8 mouse cellular contexts compared by ENCODE assay signal in genomic region chr1:165840548-165841230, GRCm38 (mm10). TPM values are rescaled to one million over a fixed set of nuclear protein-coding genes. Genes with fewer than 3 reads are reported as not detected.
DNase-seq lines count a peak whose midpoint lies in the region; ATAC-seq and TF ChIP-seq lines count a peak whose summit lies in the region.

No protein-coding gene starts in this region.

- H3K4me1 ChIP-seq in heart, embryonic 13.5 days, result peaks cover 43% of the 10 kb centered on the region
- H3K4me1 ChIP-seq in ES-E14 (ENCODE audit: control insufficient read depth in 2 of 2, insufficient read depth in 2 of 2, low read length in 2 of 2, poor library complexity in 1 of 2), result peaks cover 0 to 5% of the 10 kb centered on the region in 2 experiments; a peak in 2 of 4 replicates
- H3K4me1 ChIP-seq in erythroblast, embryonic 14.5 days (ENCODE audit: control insufficient read depth), result peaks cover 20% of the 10 kb centered on the region
- peaks cover 81% of the 10 kb centered on the region for H3K4me1 ChIP-seq in limb, embryonic 10.5 days

- H3K4me2 ChIP-seq in heart, embryonic 13.5 days, result peak overlapping the region; percentile 87

- no peaks in the 10 kb centered on the region for H3K36me3 ChIP-seq in heart, embryonic 13.5 days
- H3K36me3 ChIP-seq in ES-E14 (ENCODE audit: control insufficient read depth, insufficient read depth, low read length, poor library complexity, severe bottlenecking), result no peaks in the 10 kb centered on the region
- no peaks in the 10 kb centered on the region for H3K36me3 ChIP-seq in erythroblast, embryonic 14.5 days (ENCODE audit: control insufficient read depth)
- H3K36me3 ChIP-seq in limb, embryonic 10.5 days, result no peaks in the 10 kb centered on the region

- 10% methylated on average over 31 of the region's 31 CpGs for WGBS in heart, embryonic 13.5 days
- WGBS in limb, embryonic 10.5 days, result 8% methylated on average over 31 of the region's 31 CpGs

- no peak overlapping the region for H3K27ac ChIP-seq in heart, embryonic 13.5 days (replicated peaks)
- no peak overlapping the region for H3K27ac ChIP-seq in ES-E14 (ENCODE audit: insufficient read depth, low read depth, low read length, poor library complexity, severe bottlenecking)
- H3K27ac ChIP-seq in limb, embryonic 10.5 days, result peak overlapping the region; percentile 87

- H3K27me3 ChIP-seq in heart, embryonic 13.5 days (replicated peaks), result peaks cover 86% of the 10 kb centered on the region
- peaks cover 73% of the 10 kb centered on the region for H3K27me3 ChIP-seq in erythroblast, embryonic 14.5 days (ENCODE audit: control insufficient read depth)
- H3K27me3 ChIP-seq in limb, embryonic 10.5 days (ENCODE audit: low read depth, poor library complexity, severe bottlenecking), result peaks cover 67% of the 10 kb centered on the region

- no peak for ATAC-seq in heart, embryonic 13.5 days (ENCODE audit: extremely low read depth, insufficient number of reproducible peaks, low FRiP score, low TSS enrichment)
- ATAC-seq in cerebellum, adult (ENCODE audit: insufficient number of reproducible peaks, low FRiP score, low TSS enrichment), result no peak

- no peak for DNase-seq in heart, adult 18-20 months
- no peak for DNase-seq in ES-E14 (ENCODE audit: low read depth, low spot score)
- DNase-seq in limb, embryonic 10.5 days (ENCODE audit: low spot score), result peak; percentile 72
- peak; percentile 82 to 87 for DNase-seq in natural killer cell, adult 2 months (ENCODE audit: low spot score in 2 of 2)
- DNase-seq in urinary bladder, postnatal 36 days (ENCODE audit: low spot score in 2 of 2), result no peak

- H3K4me3 ChIP-seq in heart, embryonic 13.5 days, result peak overlapping the region; percentile 56
- H3K4me3 ChIP-seq in ES-E14 (ENCODE audit: insufficient read depth in 1 of 2, low read depth in 1 of 2, low read length in 2 of 2, poor library complexity in 1 of 2, severe bottlenecking in 1 of 2), result peak overlapping the region; percentile 50 to 62
- H3K4me3 ChIP-seq in erythroblast, embryonic 14.5 days (replicated peaks), result peak overlapping the region; percentile 40
- H3K4me3 ChIP-seq in limb, embryonic 10.5 days, result peak overlapping the region; percentile 56

- H3K9me3 ChIP-seq in heart, embryonic 13.5 days, result no peaks in the 10 kb centered on the region
- no peaks in the 10 kb centered on the region for H3K9me3 ChIP-seq in ES-E14 (ENCODE audit: control insufficient read depth, insufficient read depth, low read depth, low read length)
- no peaks in the 10 kb centered on the region for H3K9me3 ChIP-seq in erythroblast, embryonic 14.5 days (ENCODE audit: control insufficient read depth, low read length)
- H3K9me3 ChIP-seq in limb, embryonic 10.5 days (replicated peaks), result no peaks in the 10 kb centered on the region

- H3K9ac ChIP-seq in heart, embryonic 13.5 days, result peak overlapping the region; percentile 81
- H3K9ac ChIP-seq in ES-E14 (ENCODE audit: insufficient read depth, low read depth, low read length, poor library complexity, severe bottlenecking), result no peak overlapping the region

- in situ Hi-C loops in ES-E14 (cut with MboI; ENCODE audit: low sequenced_read_pairs in 2 of 2, unreplicated experiment in 2 of 2), result no loop called here

TF ChIP-seq in ES-E14, 5 proteins besides CTCF, POLR2A, EP300 and RAD21:
- TF ChIP-seq ZC3H11A (IDR thresholded peaks at IDR 0.05; ENCODE audit: borderline replicate concordance, low read depth, low read length), result no peak
- no peak for TF ChIP-seq HCFC1 (IDR thresholded peaks at IDR 0.05; ENCODE audit: borderline replicate concordance, insufficient read depth, low read length)
- TF ChIP-seq CHD2 (IDR thresholded peaks at IDR 0.05; ENCODE audit: low read depth, low read length), result no peak
- no peak for TF ChIP-seq ZNF384 (IDR thresholded peaks at IDR 0.05; ENCODE audit: low read depth, low read length)
- no peak for TF ChIP-seq MAFK (IDR thresholded peaks at IDR 0.05; ENCODE audit: insufficient read depth, low read depth, low read length)

RNA-seq across cellular contexts. Expression of gene Cd247, which starts 52.2 kb away (rescaled TPM):
- polyA plus RNA-seq in heart, embryonic 13.5 days (2015; fragmentation: Nextera tagmentation; extraction: Ambion mirVana), result 0.42 and 0.55 TPM in 2 replicates
- total RNA-seq in heart, adult 18-20 months (2021), result 1 to 10 TPM in 1 of 2 experiments, under 1 TPM in 1; 0.37 to 2.1 TPM
- 6.1 and 9.5 TPM in 2 replicates for total RNA-seq in ES-E14 (2012; rRNA removed)
- polyA plus RNA-seq in erythroblast, embryonic 14.5 days (2012), result 0.03 and 0.05 TPM in 2 replicates
- 1.0 and 1.1 TPM in 2 replicates for polyA plus RNA-seq in limb, embryonic 10.5 days (2016; fragmentation: Nextera tagmentation; extraction: Ambion mirVana)

Comparison
In these comparisons a context has a peak if more than half of its experiments do, and no peak if none do; other contexts are left out.
1. DNase-seq: peak in limb, embryonic 10.5 days (single experiment) and natural killer cell, adult 2 months (2 of 2); none in heart, adult 18-20 months (0 of 2), ES-E14 (single experiment) and urinary bladder, postnatal 36 days (0 of 2).
2. Peak in every context shown above with its lines, with median percentiles within 50 percentile points of each other: H3K4me3 ChIP-seq.